11 mouse cellular contexts compared by ENCODE assay signal in genomic region chr11:19713597-19713996, GRCm38 (mm10).
DNase-seq lines count a peak whose midpoint lies in the region; ATAC-seq and TF ChIP-seq lines count a peak whose summit lies in the region.
"Had no signal": no experiment of that assay in that cellular context is flagged by ENCODE, and none has a peak within 500 bp of the region (broad histone marks: within the 10 kb centered on the region; RNA-seq: fewer than 3 reads in every experiment).

No protein-coding gene starts in this region.

- no peak for TF ChIP-seq CTCF in layer of hippocampus, adult 2 months (conservative IDR thresholded peaks at IDR 0.05)

- no peaks in the 10 kb centered on the region for H3K27me3 ChIP-seq in forebrain, embryonic 11.5 days (ENCODE audit: control insufficient read depth, insufficient read depth, low read length)
- H3K27me3 ChIP-seq in forebrain, embryonic 10.5 days (ENCODE audit: poor library complexity, severe bottlenecking): no peaks in the 10 kb centered on the region
- H3K27me3 ChIP-seq in hindbrain, embryonic 15.5 days: no peaks in the 10 kb centered on the region
- H3K27me3 ChIP-seq: limb, embryonic 15.5 days had no signal

- no peaks in the 10 kb centered on the region for H3K9me3 ChIP-seq in forebrain, embryonic 11.5 days (ENCODE audit: control insufficient read depth, low read length)
- no peaks in the 10 kb centered on the region for H3K9me3 ChIP-seq in forebrain, embryonic 10.5 days
- H3K9me3 ChIP-seq in hindbrain, embryonic 15.5 days: no peaks in the 10 kb centered on the region
- H3K9me3 ChIP-seq: limb, embryonic 15.5 days had no signal

- no peak overlapping the region for H3K4me3 ChIP-seq in forebrain, embryonic 11.5 days (ENCODE audit: low read depth, low read length)
- no peak overlapping the region for H3K4me3 ChIP-seq in forebrain, embryonic 10.5 days
- H3K4me3 ChIP-seq in layer of hippocampus, adult 2 months: peak overlapping the region; percentile 3; the same call in 1 of the 2 replicates
- H3K4me3 ChIP-seq in hindbrain, embryonic 15.5 days: peak overlapping the region; percentile 20
- H3K4me3 ChIP-seq: limb, embryonic 15.5 days had no signal

- DNase-seq in forebrain, embryonic 11.5 days (ENCODE audit: low spot score): no peak
- no peak for DNase-seq in forebrain, embryonic 10.5 days (ENCODE audit: extremely low spot score, low spot score)
- no peak for DNase-seq in layer of hippocampus, adult 2 months (ENCODE audit: low spot score in 2 of 2)
- no peak for DNase-seq in layer of hippocampus, adult 11-12 months (ENCODE audit: low spot score)
- peak; percentile 28 to 33 for DNase-seq in right cerebral cortex, postnatal 10 days (ENCODE audit: low spot score in 2 of 2)
- no peak for DNase-seq in thymus, postnatal 36 days
- no peak for DNase-seq in lung, postnatal 10 days
- DNase-seq: lung, postnatal 4 days; thymus, postnatal 25 days had no signal

- H3K4me2 ChIP-seq in forebrain, embryonic 11.5 days (ENCODE audit: low read depth, low read length, severe bottlenecking): no peak overlapping the region
- H3K4me2 ChIP-seq in hindbrain, embryonic 15.5 days: peak overlapping the region; percentile 50
- H3K4me2 ChIP-seq: limb, embryonic 15.5 days had no signal

- no peaks in the 10 kb centered on the region for H3K4me1 ChIP-seq in forebrain, embryonic 11.5 days (replicated peaks; ENCODE audit: control insufficient read depth, insufficient read depth, low read length)
- peaks cover 14% of the 10 kb centered on the region for H3K4me1 ChIP-seq in forebrain, embryonic 10.5 days
- peaks cover 10% of the 10 kb centered on the region; the same call in 1 of the 2 replicates for H3K4me1 ChIP-seq in hindbrain, embryonic 15.5 days (replicated peaks)

- peak; percentile 49 for ATAC-seq in forebrain, embryonic 11.5 days (replicated peaks; ENCODE audit: low FRiP score)
- ATAC-seq in hindbrain, embryonic 15.5 days (ENCODE audit: low FRiP score, low read depth): peak; percentile 54; the same call in 1 of the 2 replicates

- 0 out of 2 replicates have a peak overlapping the region, but pooled peaks have one; percentile 18 for H3K27ac ChIP-seq in forebrain, embryonic 11.5 days (ENCODE audit: low read depth, low read length)
- H3K27ac ChIP-seq in forebrain, embryonic 10.5 days: no peak overlapping the region
- no peak overlapping the region for H3K27ac ChIP-seq in layer of hippocampus, adult 2 months
- H3K27ac ChIP-seq in hindbrain, embryonic 15.5 days (replicated peaks): peak overlapping the region; percentile 62
- H3K27ac ChIP-seq: limb, embryonic 15.5 days had no signal

- 73% methylated on average over 20 of the region's 20 CpGs for WGBS in forebrain, embryonic 11.5 days
- 82% methylated on average over 20 of the region's 20 CpGs for WGBS in forebrain, embryonic 10.5 days
- 60% methylated on average over 20 of the region's 20 CpGs for WGBS in hindbrain, embryonic 15.5 days

- H3K9ac ChIP-seq in forebrain, embryonic 11.5 days (ENCODE audit: low read length): no peak overlapping the region
- H3K9ac ChIP-seq in hindbrain, embryonic 15.5 days: no peak overlapping the region
- H3K9ac ChIP-seq: limb, embryonic 15.5 days had no signal

- H3K36me3 ChIP-seq in forebrain, embryonic 11.5 days (ENCODE audit: control insufficient read depth, insufficient read depth, low read length): no peaks in the 10 kb centered on the region
- no peaks in the 10 kb centered on the region for H3K36me3 ChIP-seq in forebrain, embryonic 10.5 days (replicated peaks)
- H3K36me3 ChIP-seq in hindbrain, embryonic 15.5 days: no peaks in the 10 kb centered on the region
- H3K36me3 ChIP-seq: limb, embryonic 15.5 days had no signal

Comparison
In these comparisons a context has a peak if more than half of its experiments do, and no peak if none do; other contexts are left out.
1. H3K27ac ChIP-seq: peak in forebrain, embryonic 11.5 days (single experiment) and hindbrain, embryonic 15.5 days (single experiment); none in forebrain, embryonic 10.5 days (single experiment) and layer of hippocampus, adult 2 months (single experiment).
2. DNase-seq: peak in right cerebral cortex, postnatal 10 days (2 of 2); none in forebrain, embryonic 11.5 days (single experiment), forebrain, embryonic 10.5 days (single experiment), layer of hippocampus, adult 2 months (0 of 2), layer of hippocampus, adult 11-12 months (single experiment), thymus, postnatal 36 days (0 of 2) and lung, postnatal 10 days (single experiment).
3. H3K4me3 ChIP-seq: peak in layer of hippocampus, adult 2 months (single experiment) and hindbrain, embryonic 15.5 days (single experiment); none in forebrain, embryonic 11.5 days (single experiment) and forebrain, embryonic 10.5 days (single experiment).